Mouse (Mus musculus) cerebellum, adult 2 months (tissue): ENCODE data around the gene Il6st.

Experiments
- CTCF ChIP-seq: fragments of 200-500 bp; IDR thresholded peaks from 2 replicates; pipeline ENCODE4 v1.5.1; 2011; ENCODE audit warnings: low read depth, mild to moderate bottlenecking, control low read depth, low read length, moderate library complexity, borderline replicate concordance; ENCODE audit not compliant: insufficient read depth
- POLR2A ChIP-seq: fragments of 200-500 bp; IDR thresholded peaks from 2 replicates; pipeline ENCODE4 v1.6.1; 2011; ENCODE audit warnings: low read length, control low read depth, borderline replicate concordance; ENCODE audit not compliant: insufficient read depth

DNA sequence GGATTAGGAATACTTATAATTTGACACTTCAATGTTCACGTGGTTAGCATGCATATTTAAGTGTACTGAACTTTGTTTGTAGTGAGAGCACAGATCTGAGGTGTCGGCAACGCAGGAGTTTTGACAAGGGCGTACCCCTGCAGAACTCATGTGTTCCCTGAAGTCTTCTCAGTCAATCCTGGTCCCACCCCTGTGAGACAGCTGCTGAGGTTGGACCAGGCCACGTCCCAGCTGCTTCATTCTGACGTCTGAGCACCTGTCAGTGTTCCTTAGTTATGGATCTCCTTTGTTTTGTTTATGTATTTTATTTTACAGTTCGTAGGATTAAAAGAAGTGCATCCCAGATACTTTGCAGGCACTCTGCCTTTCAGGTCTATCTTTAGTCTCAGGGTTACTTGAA is 19.1 kb downstream of the Il6st start:
- TF ChIP-seq POLR2A (no peak), CTCF (no peak)
